Comparison of ENCODE assay signal across 9 mouse cellular contexts in the genomic region with DNA sequence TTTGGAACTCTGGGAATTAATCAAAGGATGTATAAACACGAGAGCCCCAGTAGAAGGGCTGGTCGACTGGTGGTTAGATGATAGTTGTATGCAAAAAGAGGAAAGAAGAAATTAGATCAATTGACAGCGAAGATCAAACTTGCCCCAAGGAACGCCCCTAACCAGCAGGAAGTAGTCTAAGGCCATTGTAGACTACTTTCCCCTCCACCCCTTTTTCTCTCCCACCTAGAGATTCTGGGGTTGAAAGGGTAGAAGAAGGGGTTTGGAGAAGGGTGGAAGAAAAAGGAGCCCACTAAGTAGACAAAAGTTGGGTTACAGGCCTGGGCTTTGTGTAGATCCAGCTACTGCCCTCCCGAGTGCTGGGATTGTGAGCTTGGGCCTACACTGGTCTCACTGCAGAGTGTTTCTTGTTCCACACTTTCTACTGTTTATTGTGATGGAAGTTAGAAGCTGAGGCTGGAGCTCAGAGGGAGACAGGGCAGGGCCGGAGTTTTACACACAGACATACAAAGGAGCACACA.
DNase-seq lines count a peak whose midpoint lies in the region; ATAC-seq and TF ChIP-seq lines count a peak whose summit lies in the region.
"Had no signal": no experiment of that assay in that cellular context is flagged by ENCODE, and none has a peak within 500 bp of the region (broad histone marks: within the 10 kb centered on the region; RNA-seq: fewer than 3 reads in every experiment).

No protein-coding gene starts in this region.

- peaks cover 13 to 18% of the 10 kb centered on the region in 2 experiments for H3K4me1 ChIP-seq in heart, embryonic 14.5 days (ENCODE audit: control insufficient read depth in 2 of 2, insufficient read depth in 2 of 2, low read length in 2 of 2)
- H3K4me1 ChIP-seq in midbrain, embryonic 10.5 days, result peaks cover 30% of the 10 kb centered on the region
- peaks cover 8% of the 10 kb centered on the region for H3K4me1 ChIP-seq in midbrain, embryonic 13.5 days (replicated peaks)
- peaks cover 16% of the 10 kb centered on the region for H3K4me1 ChIP-seq in bone marrow macrophage, adult 2 months (ENCODE audit: control insufficient read depth, insufficient read depth, low read length)

- 0 out of 2 replicates have a peak, but pooled peaks cover 3% of the 10 kb centered on the region for H3K27me3 ChIP-seq in heart, embryonic 14.5 days (ENCODE audit: control insufficient read depth, insufficient read depth, low read length)
- peaks cover 25% of the 10 kb centered on the region for H3K27me3 ChIP-seq in midbrain, embryonic 10.5 days (ENCODE audit: low read depth, poor library complexity, severe bottlenecking)
- peaks cover 8% of the 10 kb centered on the region; the same call in 1 of the 2 replicates for H3K27me3 ChIP-seq in midbrain, embryonic 13.5 days
- no peaks in the 10 kb centered on the region for H3K27me3 ChIP-seq in splenic B cell, adult 2 months (ENCODE audit: control insufficient read depth, insufficient read depth, low read length, poor library complexity, severe bottlenecking)

- no peak overlapping the region for H3K9ac ChIP-seq in heart, embryonic 14.5 days (ENCODE audit: low read length)
- H3K9ac ChIP-seq in midbrain, embryonic 13.5 days (replicated peaks), result no peak overlapping the region

- no peak overlapping the region for H3K4me2 ChIP-seq in heart, embryonic 14.5 days (ENCODE audit: low read length)
- no peak overlapping the region for H3K4me2 ChIP-seq in midbrain, embryonic 13.5 days (replicated peaks)

- DNase-seq in heart, adult 11 months, result no peak
- DNase-seq in midbrain, embryonic 10.5 days (ENCODE audit: low spot score), result peak; percentile 19
- DNase-seq in splenic B cell, adult 2 months (ENCODE audit: low read depth, low spot score), result peak; percentile 31
- DNase-seq in cerebellum, postnatal 4 days (ENCODE audit: low spot score in 2 of 2), result no peak
- no peak for DNase-seq in left cerebral cortex, adult 18-20 months (ENCODE audit: low spot score in 2 of 2)
- DNase-seq: kidney, adult 11 months had no signal

- TF ChIP-seq CTCF in bone marrow macrophage, adult 2 months (IDR thresholded peaks at IDR 0.05; ENCODE audit: low read depth, low read length), result no peak

- no peaks in the 10 kb centered on the region for H3K36me3 ChIP-seq in heart, embryonic 14.5 days (ENCODE audit: control insufficient read depth, insufficient read depth, low read length)
- no peaks in the 10 kb centered on the region for H3K36me3 ChIP-seq in midbrain, embryonic 10.5 days
- no peaks in the 10 kb centered on the region for H3K36me3 ChIP-seq in midbrain, embryonic 13.5 days
- H3K36me3 ChIP-seq in splenic B cell, adult 2 months (ENCODE audit: control insufficient read depth, insufficient read depth, low read length, poor library complexity, severe bottlenecking), result peaks cover 2% of the 10 kb centered on the region

- H3K9me3 ChIP-seq in heart, embryonic 14.5 days (ENCODE audit: control insufficient read depth, low read length), result no peaks in the 10 kb centered on the region
- H3K9me3 ChIP-seq in midbrain, embryonic 10.5 days (replicated peaks), result no peaks in the 10 kb centered on the region
- no peaks in the 10 kb centered on the region for H3K9me3 ChIP-seq in midbrain, embryonic 13.5 days

- WGBS in heart, embryonic 14.5 days, result 67% methylated on average over 6 of the region's 6 CpGs
- WGBS in midbrain, embryonic 10.5 days, result 31% methylated on average over 6 of the region's 6 CpGs
- WGBS in midbrain, embryonic 13.5 days, result 33% methylated on average over 6 of the region's 6 CpGs

- H3K27ac ChIP-seq in heart, embryonic 14.5 days (replicated peaks in 1 of 2; ENCODE audit: control insufficient read depth in 1 of 2, insufficient read depth in 1 of 2, low read depth in 2 of 2, low read length in 2 of 2), result peak overlapping the region; percentile 30 to 62; a peak in 2 of 4 replicates
- H3K27ac ChIP-seq in midbrain, embryonic 10.5 days (replicated peaks), result peak overlapping the region; percentile 80
- H3K27ac ChIP-seq in midbrain, embryonic 13.5 days, result no peak overlapping the region
- peak overlapping the region; percentile 1; the same call in 1 of the 2 replicates for H3K27ac ChIP-seq in bone marrow macrophage, adult 2 months (ENCODE audit: insufficient read depth, low read depth, low read length)

- TF ChIP-seq POLR2A in bone marrow macrophage, adult 2 months (IDR thresholded peaks at IDR 0.05; ENCODE audit: borderline replicate concordance, low read depth, low read length), result no peak

- no peak overlapping the region for H3K4me3 ChIP-seq in heart, embryonic 14.5 days (ENCODE audit: control insufficient read depth in 1 of 2, insufficient read depth in 1 of 2, low read depth in 1 of 2, low read length in 2 of 2)
- no peak overlapping the region for H3K4me3 ChIP-seq in midbrain, embryonic 10.5 days
- H3K4me3 ChIP-seq in midbrain, embryonic 13.5 days (replicated peaks), result no peak overlapping the region
- H3K4me3 ChIP-seq in bone marrow macrophage, adult 2 months (ENCODE audit: insufficient read depth, low read length), result no peak overlapping the region

- ATAC-seq in heart, embryonic 14.5 days (ENCODE audit: insufficient number of reproducible peaks, insufficient read depth, low FRiP score, low read depth), result no peak
- no peak for ATAC-seq in midbrain, embryonic 13.5 days

Comparison
In these comparisons a context has a peak if more than half of its experiments do, and no peak if none do; other contexts are left out.
1. DNase-seq: peak in midbrain, embryonic 10.5 days (single experiment) and splenic B cell, adult 2 months (single experiment); none in heart, adult 11 months (single experiment), cerebellum, postnatal 4 days (0 of 2) and left cerebral cortex, adult 18-20 months (0 of 2).